Mouse (Mus musculus) midbrain, embryonic 13.5 days (tissue): Measurements from ENCODE around the gene Apoc1. TPM values are rescaled to one million over a fixed set of nuclear protein-coding genes. Genes with fewer than 3 reads are reported as not detected.

Source experiments
- ATAC-seq: fragments of 200-750 bp; cut with Nextera tagmentation; 2 replicates; pipeline ENCODE4 v1.8.0; 2017; ENCODE audit warnings: mild to moderate bottlenecking, moderate TSS enrichment, moderate library complexity
- H3K27ac ChIP-seq: fragments of 300-500 bp; sonication (generic); 2 replicates; pipeline ENCODE4 v1.5.1; 2015; ENCODE audit warnings: inconsistent platforms, mild to moderate bottlenecking, moderate library complexity
- H3K27me3 ChIP-seq: fragments of 300-500 bp; sonication (generic); 2 replicates; pipeline ENCODE4 v1.6.1; 2015; ENCODE audit warnings: mild to moderate bottlenecking, inconsistent platforms
- H3K36me3 ChIP-seq: fragments of 300-500 bp; sonication (generic); 2 replicates; pipeline ENCODE4 v1.6.1; 2015; ENCODE audit warnings: mild to moderate bottlenecking, inconsistent platforms
- H3K4me1 ChIP-seq: fragments of 300-500 bp; sonication (generic); replicated peaks from 2 replicates; pipeline ENCODE4 v1.6.1; 2015; ENCODE audit warnings: inconsistent platforms
- H3K4me2 ChIP-seq: fragments of 300-500 bp; sonication (generic); replicated peaks from 2 replicates; pipeline ENCODE4 v1.6.1; 2015; ENCODE audit warnings: moderate library complexity, mild to moderate bottlenecking, inconsistent platforms
- H3K4me3 ChIP-seq: fragments of 300-500 bp; sonication (generic); replicated peaks from 2 replicates; pipeline ENCODE4 v1.5.1; 2015; ENCODE audit warnings: mild to moderate bottlenecking, inconsistent platforms
- H3K9ac ChIP-seq: fragments of 300-500 bp; sonication (generic); replicated peaks from 2 replicates; pipeline ENCODE4 v1.6.1; 2015; ENCODE audit warnings: mild to moderate bottlenecking, inconsistent platforms
- H3K9me3 ChIP-seq: fragments of 300-500 bp; sonication (generic); 2 replicates; pipeline ENCODE4 v1.6.1; 2016; ENCODE audit warnings: mild to moderate bottlenecking, inconsistent platforms
- WGBS: fragments of 180-500 bp; shearing (Covaris S2); methylation state at CpG from one replicate; pipeline ENCODE4 v1.1.7; 2015; 5-methylcytosine and 5-hydroxymethylcytosine counted together
- polyA plus RNA-seq: library from polyadenylated mRNA; unstranded; fragments of >200 nt; fragmentation: Nextera tagmentation; extraction: Ambion mirVana; gene quantifications from 2 replicates; pipeline ENCODE4 v1.2.1, GENCODE M21; 2015

The Apoc1 gene
- polyA plus RNA-seq, 1 experiment from 2014 or later = 1.0 TPM

- H3K4me1 ChIP-seq = no peaks in the 10 kb centered on the region
- no peak for ATAC-seq
- 75% methylated on average over 1 of the region's 1 CpGs for WGBS
Observed at GRCm38 (mm10) chr7:19676662-19677061, 15.8 kb downstream of the Apoc1 start.

DNA sequence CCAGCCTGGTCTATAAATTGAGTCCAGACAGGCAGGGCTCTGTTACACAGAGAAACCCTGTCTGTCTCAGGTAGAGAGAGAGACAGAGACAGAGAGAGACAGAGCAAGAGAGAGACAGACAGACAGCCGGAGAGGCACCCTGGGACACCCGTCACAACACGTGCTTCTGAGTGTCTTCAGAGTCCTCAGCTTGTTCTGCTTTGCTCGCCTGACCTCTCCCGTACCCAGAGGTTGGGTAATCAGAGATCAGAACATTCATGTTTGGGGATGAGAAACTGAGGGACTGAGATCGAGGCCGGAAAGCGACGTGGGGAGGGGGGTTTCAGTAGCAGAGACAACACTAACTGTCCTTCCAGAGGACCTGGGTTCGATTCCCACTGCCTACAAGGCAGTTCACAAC lies 16.6 kb downstream of the Apoc1 start:
- 86% methylated on average over 10 of the region's 10 CpGs for WGBS
- no peak overlapping the region for H3K4me3 ChIP-seq
- no peaks in the 10 kb centered on the region for H3K36me3 ChIP-seq
- ATAC-seq = no peak
- no peaks in the 10 kb centered on the region for H3K27me3 ChIP-seq
- H3K27ac ChIP-seq = no peak overlapping the region
- no peaks in the 10 kb centered on the region for H3K9me3 ChIP-seq
- H3K4me2 ChIP-seq = no peak overlapping the region
- no peaks in the 10 kb centered on the region for H3K4me1 ChIP-seq
- no peak overlapping the region for H3K9ac ChIP-seq

More at GRCm38 (mm10) chr7:19676662-19677061, 15.8 kb downstream of the Apoc1 start:
- no peak overlapping the region for H3K9ac ChIP-seq
- no peak overlapping the region for H3K27ac ChIP-seq
- H3K4me2 ChIP-seq = no peak overlapping the region
- no peaks in the 10 kb centered on the region for H3K36me3 ChIP-seq
- H3K9me3 ChIP-seq = no peaks in the 10 kb centered on the region
- H3K4me3 ChIP-seq = no peak overlapping the region
- no peaks in the 10 kb centered on the region for H3K27me3 ChIP-seq

GRCm38 (mm10) chr7:19673083-19673699 lies 19.3 kb downstream of the Apoc1 start:
- no peak overlapping the region for H3K4me2 ChIP-seq
- H3K27ac ChIP-seq = no peak overlapping the region
- WGBS = 68% methylated on average over 14 of the region's 14 CpGs
- H3K27me3 ChIP-seq = 0 out of 2 replicates have a peak, but pooled peaks cover 3% of the 10 kb centered on the region
- H3K9me3 ChIP-seq = no peaks in the 10 kb centered on the region
- no peak for ATAC-seq
- H3K36me3 ChIP-seq = no peaks in the 10 kb centered on the region
- H3K4me3 ChIP-seq = no peak overlapping the region
- H3K9ac ChIP-seq = no peak overlapping the region
- peaks cover 5% of the 10 kb centered on the region; the same call in 1 of the 2 replicates for H3K4me1 ChIP-seq

- no peaks in the 10 kb centered on the region for H3K9me3 ChIP-seq
- no peak overlapping the region for H3K4me3 ChIP-seq
- H3K4me1 ChIP-seq = peaks cover 5% of the 10 kb centered on the region; the same call in 1 of the 2 replicates
- 0 out of 2 replicates have a peak, but pooled peaks cover 3% of the 10 kb centered on the region for H3K27me3 ChIP-seq
- ATAC-seq = no peak
- no peak overlapping the region for H3K4me2 ChIP-seq
- H3K27ac ChIP-seq = no peak overlapping the region
- no peak overlapping the region for H3K9ac ChIP-seq
- 72% methylated on average over 10 of the region's 10 CpGs for WGBS
- H3K36me3 ChIP-seq = no peaks in the 10 kb centered on the region
Observed at GRCm38 (mm10) chr7:19671511-19671910, 20.9 kb downstream of the Apoc1 start.

DNA sequence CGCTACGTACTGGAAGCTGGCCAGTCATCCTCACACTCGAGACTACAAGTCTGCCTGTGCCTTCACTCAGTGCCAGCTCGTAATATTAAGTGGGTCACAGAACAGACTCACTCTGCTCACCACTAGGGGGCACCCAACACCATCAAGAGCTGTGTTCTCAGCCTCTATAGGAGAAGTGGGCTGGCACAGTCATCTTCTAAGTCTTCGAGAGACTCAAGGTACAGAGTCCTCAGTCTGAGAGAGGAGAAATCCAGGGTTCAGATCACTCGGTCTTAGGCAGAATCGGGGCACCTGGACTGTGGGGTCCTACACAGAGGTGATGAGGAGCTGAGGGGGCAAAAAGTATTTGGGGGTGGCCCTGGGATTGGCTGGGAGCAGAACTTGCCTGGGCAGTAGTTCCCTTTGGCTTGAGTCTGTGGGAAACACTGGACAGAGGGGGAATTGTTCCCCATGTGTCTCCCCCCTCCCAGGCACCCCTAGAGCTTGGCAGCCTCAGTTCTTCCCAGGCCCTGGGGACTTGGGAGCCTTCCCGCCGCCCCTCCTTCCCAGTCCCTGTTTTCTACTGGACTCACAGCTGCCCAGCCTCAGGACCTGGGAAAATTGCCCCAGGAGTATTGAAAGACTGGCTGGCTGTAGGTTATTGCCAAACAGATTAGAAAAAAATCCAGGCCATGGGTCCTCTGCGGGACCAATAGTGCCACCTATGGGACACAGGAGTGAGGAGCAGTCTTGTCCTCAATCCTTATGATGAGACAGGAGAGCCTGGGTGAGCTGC lies 23.3 kb downstream of the Apoc1 start:
- ATAC-seq = peak; percentile 67
- no peaks in the 10 kb centered on the region for H3K36me3 ChIP-seq
- 0 out of 2 replicates have a peak, but pooled peaks cover 3% of the 10 kb centered on the region for H3K27me3 ChIP-seq
- peaks cover 13% of the 10 kb centered on the region for H3K4me1 ChIP-seq
- H3K9ac ChIP-seq = no peak overlapping the region
- no peaks in the 10 kb centered on the region for H3K9me3 ChIP-seq
- WGBS = 7% methylated on average over 10 of the region's 10 CpGs
- no peak overlapping the region for H3K4me3 ChIP-seq
- H3K27ac ChIP-seq = peak overlapping the region; percentile 45; the same call in 1 of the 2 replicates
- H3K4me2 ChIP-seq = peak overlapping the region; percentile 22; the same call in 1 of the 2 replicates

- WGBS = 81% methylated on average over 2 of the region's 2 CpGs
- no peak overlapping the region for H3K9ac ChIP-seq
- no peak overlapping the region for H3K27ac ChIP-seq
- 0 out of 2 replicates have a peak, but pooled peaks cover 5% of the 10 kb centered on the region for H3K36me3 ChIP-seq
- H3K9me3 ChIP-seq = no peaks in the 10 kb centered on the region
- H3K4me1 ChIP-seq = peaks cover 30% of the 10 kb centered on the region
- no peak overlapping the region for H3K4me2 ChIP-seq
- 0 out of 2 replicates have a peak, but pooled peaks cover 3% of the 10 kb centered on the region for H3K27me3 ChIP-seq
- no peak overlapping the region for H3K4me3 ChIP-seq
- ATAC-seq = no peak
Observed at GRCm38 (mm10) chr7:19667434-19667833, 25.0 kb downstream of the Apoc1 start.

DNA sequence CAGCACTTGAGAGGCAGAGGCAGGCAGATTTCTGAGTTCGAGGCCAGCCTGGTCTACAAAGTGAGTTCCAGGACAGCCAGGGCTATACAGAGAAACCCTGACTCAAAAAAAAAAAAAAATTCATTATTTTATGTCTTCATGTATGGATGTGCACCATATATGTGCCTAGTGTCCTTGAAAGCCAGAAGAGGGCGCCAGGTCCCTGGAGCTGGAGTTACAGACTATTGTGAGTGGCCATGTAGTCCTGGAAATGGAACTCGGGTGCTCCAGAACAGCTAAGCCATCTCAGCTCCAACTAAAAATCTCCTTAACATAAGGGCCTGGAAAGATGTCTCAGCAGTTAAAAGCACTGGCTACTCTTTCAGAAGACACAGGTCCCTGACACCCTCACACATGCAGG lies 25.7 kb downstream of the Apoc1 start:
- Histone ChIP-seq H3K27me3 (0 out of 2 replicates have a peak, but pooled peaks cover 3% of the 10 kb centered on the region), H3K9me3 (no peaks in the 10 kb centered on the region), H3K9ac (no peak overlapping the region), H3K4me2 (no peak overlapping the region), H3K4me3 (no peak overlapping the region), H3K36me3 (0 out of 2 replicates have a peak, but pooled peaks cover 10% of the 10 kb centered on the region), H3K27ac (no peak overlapping the region), H3K4me1 (peaks cover 32% of the 10 kb centered on the region)
- ATAC-seq = no peak
- WGBS = 63% methylated on average over 3 of the region's 3 CpGs

DNA sequence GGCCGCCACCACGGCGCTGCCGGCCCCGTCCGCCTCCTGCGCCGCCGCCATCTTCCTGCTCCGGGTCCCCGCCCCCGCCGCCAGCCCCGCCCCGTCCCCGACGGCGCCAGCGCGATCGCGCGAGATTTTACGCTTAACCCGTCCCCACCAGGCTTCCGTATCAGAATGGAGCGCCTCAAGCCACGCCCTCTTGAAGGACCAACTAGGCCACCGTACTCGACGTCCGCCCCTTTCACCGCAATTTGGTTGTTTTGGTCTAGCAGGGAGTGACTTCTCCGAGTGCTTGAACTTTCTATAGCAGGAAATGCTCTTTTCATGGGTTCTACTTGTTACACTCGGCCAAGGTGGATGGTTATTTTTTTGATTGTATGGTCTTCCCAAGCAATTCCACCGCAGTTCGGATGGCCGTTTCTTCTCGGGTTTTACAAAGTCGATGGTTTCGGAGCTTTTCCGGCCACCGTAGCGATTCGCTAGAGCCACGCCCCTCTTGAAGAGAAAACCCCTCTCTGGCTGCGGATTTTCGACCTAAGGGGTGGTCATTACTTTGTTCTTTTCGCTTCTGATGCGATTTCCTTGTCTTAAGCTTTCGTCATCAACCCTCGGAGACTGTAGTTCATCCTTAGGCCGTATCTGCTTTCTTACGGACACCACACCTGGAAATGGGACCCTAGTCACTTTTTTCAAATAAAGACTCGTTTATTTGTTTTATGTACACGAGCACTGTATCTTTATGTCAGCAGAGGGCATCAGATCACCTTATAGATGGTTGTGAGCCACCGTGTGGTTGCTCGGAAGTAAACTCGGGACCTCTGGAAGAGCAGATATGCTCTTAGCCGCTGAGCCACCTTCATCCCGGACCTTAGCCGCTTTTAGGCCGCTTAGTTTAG lies 27.3 kb downstream of the Apoc1 start, which contains the start of gene Clptm1:
Gene Clptm1 (minus strand): TSS at position 79 of the 887 bp plus-strand sequence.
- WGBS = under 1% methylated on average over 56 of the region's 63 CpGs
- H3K36me3 ChIP-seq = peaks cover 15% of the 10 kb centered on the region; the same call in 1 of the 2 replicates
- H3K9me3 ChIP-seq = no peaks in the 10 kb centered on the region
- peak within 1 kb of the TSS; percentile 99 for H3K9ac ChIP-seq
- H3K27me3 ChIP-seq = 0 out of 2 replicates have a peak, but pooled peaks cover 3% of the 10 kb centered on the region
- H3K4me3 ChIP-seq = peak within 1 kb of the TSS; percentile 94
- H3K27ac ChIP-seq = peak within 1 kb of the TSS; percentile 90
- ATAC-seq = peak; percentile 87
- H3K4me2 ChIP-seq = peak within 1 kb of the TSS; percentile 93
- peaks cover 32% of the 10 kb centered on the region for H3K4me1 ChIP-seq

DNA sequence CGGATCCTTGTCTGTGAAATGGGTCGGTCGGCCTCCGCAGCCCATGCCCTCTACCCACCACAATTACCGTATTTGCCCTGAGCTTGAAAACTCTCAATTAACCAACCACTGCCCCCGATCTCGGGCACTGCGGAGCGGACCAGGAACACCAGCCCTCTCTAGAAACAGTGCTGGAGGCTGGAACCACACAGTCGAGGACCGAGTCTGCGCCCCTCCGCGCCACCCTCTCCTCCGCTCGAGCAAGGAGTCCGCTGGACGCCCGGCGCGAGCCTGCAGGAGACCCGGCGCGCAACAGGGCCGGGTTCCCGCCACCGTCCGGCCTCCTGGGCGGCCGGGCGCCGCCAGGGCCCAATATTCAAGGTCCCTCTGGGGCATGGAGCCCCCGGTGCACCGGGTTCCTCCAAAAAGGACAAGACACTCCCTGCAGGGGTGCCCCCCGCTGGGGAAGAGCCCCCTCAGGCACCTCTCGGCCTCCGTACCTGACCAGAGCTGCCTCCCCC lies 28.0 kb downstream of the Apoc1 start:
- Histone ChIP-seq H3K4me3 (peak overlapping the region; percentile 94), H3K9me3 (no peaks in the 10 kb centered on the region), H3K27ac (peak overlapping the region; percentile 42), H3K27me3 (0 out of 2 replicates have a peak, but pooled peaks cover 3% of the 10 kb centered on the region), H3K4me1 (peaks cover 32% of the 10 kb centered on the region), H3K36me3 (peaks cover 21% of the 10 kb centered on the region; the same call in 1 of the 2 replicates), H3K4me2 (peak overlapping the region; percentile 93), H3K9ac (peak overlapping the region; percentile 99)
- WGBS = 0% methylated on average over 31 of the region's 37 CpGs
- peak; percentile 74 for ATAC-seq

GRCm38 (mm10) chr7:19663940-19664339 lies 28.5 kb downstream of the Apoc1 start:
- H3K27ac ChIP-seq = no peak overlapping the region
- 0 out of 2 replicates have a peak, but pooled peaks cover 3% of the 10 kb centered on the region for H3K27me3 ChIP-seq
- peak overlapping the region; percentile 93 for H3K4me2 ChIP-seq
- H3K4me1 ChIP-seq = peaks cover 27% of the 10 kb centered on the region
- peaks cover 27% of the 10 kb centered on the region; the same call in 1 of the 2 replicates for H3K36me3 ChIP-seq
- peak overlapping the region; percentile 94 for H3K4me3 ChIP-seq
- ATAC-seq = peak; percentile 24; the same call in 1 of the 2 replicates
- 21% methylated on average over 8 of the region's 8 CpGs for WGBS
- no peaks in the 10 kb centered on the region for H3K9me3 ChIP-seq
- peak overlapping the region; percentile 99 for H3K9ac ChIP-seq

DNA sequence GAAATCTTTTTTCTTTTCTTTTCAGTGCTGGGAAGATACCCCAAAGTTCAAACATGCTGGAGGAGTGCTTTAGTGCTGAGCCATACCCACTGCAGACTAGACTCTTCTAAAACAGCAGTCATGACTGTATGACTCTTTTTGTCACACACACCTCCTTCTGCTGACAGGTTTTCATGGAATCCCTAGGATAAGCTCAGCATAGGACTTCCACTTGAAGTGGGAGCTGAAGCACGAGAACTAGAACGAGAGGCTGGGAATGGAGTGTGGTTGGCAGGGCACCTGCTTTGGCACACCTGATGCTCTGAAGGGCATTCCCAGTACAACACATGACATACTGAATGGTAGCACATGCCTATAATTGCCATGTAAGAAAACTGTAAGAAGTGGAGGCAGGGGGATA lies 39.8 kb downstream of the Apoc1 start:
- ATAC-seq = no peak
- Histone ChIP-seq H3K27me3 (no peaks in the 10 kb centered on the region), H3K27ac (no peak overlapping the region), H3K4me1 (no peaks in the 10 kb centered on the region), H3K36me3 (peaks cover 84% of the 10 kb centered on the region), H3K4me3 (no peak overlapping the region), H3K9ac (no peak overlapping the region), H3K9me3 (no peaks in the 10 kb centered on the region), H3K4me2 (no peak overlapping the region)
- 97% methylated on average over 2 of the region's 2 CpGs for WGBS
